Mouse (Mus musculus): Measurements from ENCODE around the gene Slc35d2. TPM values are rescaled to one million over a fixed set of nuclear protein-coding genes. Genes with fewer than 3 reads are reported as not detected.

Gene Slc35d2
- 1.4 and 1.8 TPM in 2 replicates for polyA plus RNA-seq (2014; fragmentation: Nextera tagmentation; extraction: Ambion mirVana)

DNA sequence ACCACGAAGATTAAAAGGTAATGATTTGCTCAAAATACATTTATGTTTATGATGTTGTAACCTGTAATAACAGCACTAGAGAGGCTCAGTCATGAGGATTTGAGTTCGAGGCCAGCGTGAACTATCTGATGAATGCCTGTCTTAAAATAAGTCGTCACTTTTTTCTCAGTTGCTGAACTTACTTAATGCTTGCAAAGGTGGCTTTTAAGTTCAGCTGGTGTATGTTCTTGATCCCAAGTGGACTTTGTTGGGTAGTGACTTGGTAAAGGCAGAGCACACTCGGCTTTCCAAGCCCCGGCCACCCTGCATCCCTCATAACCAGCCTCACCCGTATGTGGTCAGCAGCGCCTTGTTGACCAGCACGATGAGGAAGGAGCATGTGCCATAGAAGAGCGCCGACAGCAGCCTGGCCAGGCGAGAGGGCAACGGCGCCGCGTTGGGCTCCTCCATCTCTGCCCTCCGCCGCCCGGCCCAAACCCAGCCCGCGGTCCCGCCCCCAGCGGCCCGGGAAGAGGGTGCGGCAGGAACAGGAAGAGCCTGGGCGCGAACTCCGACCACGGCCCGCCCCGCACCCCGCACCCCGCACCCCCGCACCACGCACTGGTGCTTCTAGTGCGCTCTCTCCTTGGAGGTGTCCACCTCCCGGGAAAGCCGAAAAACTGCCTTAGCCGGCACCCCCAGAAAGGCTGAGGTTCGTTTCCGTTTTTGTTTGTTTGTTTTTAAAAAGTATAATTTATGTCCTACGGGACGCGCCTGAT is at the start of gene Slc35d2:
TSS of gene Slc35d2 (minus strand) at position 511 of the 758 bp plus-strand sequence.
- peak; percentile 32 for DNase-seq
- ATAC-seq (ENCODE audit: low FRiP score, low TSS enrichment), result peak; percentile 68
- Histone ChIP-seq H3K4me3 (replicated peaks; ENCODE audit: low read depth, low read length) (peak within 1 kb of the TSS; percentile 43), H3K27me3 (ENCODE audit: control insufficient read depth, insufficient read depth, low read length) (no peaks in the 10 kb centered on the region; the same call in 1 of the 2 replicates), H3K9me3 (ENCODE audit: control insufficient read depth, low read length) (no peaks in the 10 kb centered on the region), H3K4me2 (ENCODE audit: low read length) (peak within 1 kb of the TSS; percentile 85), H3K27ac (replicated peaks; ENCODE audit: low read depth, low read length) (no peak within 1 kb of the TSS), H3K9ac (replicated peaks; ENCODE audit: low read length) (peak within 1 kb of the TSS; percentile 53; the same call in 1 of the 2 replicates), H3K36me3 (ENCODE audit: control insufficient read depth, insufficient read depth, low read length) (no peaks in the 10 kb centered on the region), H3K4me1 (ENCODE audit: control insufficient read depth, insufficient read depth, low read length) (peaks cover 4% of the 10 kb centered on the region)
- 11% methylated on average over 44 of the region's 44 CpGs for WGBS

DNA sequence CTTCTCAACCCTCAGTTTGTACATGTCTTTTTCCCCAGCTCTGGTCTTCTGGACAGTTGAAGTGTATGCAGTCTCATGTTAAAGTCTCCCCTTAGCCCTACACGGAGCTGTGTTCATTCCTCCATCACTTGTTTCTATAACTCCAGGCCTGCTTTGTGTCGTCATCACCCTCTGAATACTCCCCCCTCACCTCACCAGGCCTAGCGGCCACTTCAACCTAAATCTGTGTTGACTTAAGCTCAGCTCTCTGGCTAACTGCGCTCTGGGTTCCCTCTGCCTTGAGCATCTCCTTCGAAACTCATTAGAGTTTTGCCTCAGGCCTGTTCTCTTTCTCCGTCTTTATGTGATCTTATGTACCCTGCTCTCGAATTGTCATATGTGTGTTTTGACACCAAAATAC is 48.8 kb upstream of the Slc35d2 start:
- no peak for ATAC-seq (ENCODE audit: low FRiP score, low TSS enrichment)
- no peak overlapping the region for H3K9ac ChIP-seq (replicated peaks; ENCODE audit: low read length)
- no peaks in the 10 kb centered on the region for H3K27me3 ChIP-seq (ENCODE audit: control insufficient read depth, insufficient read depth, low read length)
- H3K4me2 ChIP-seq (ENCODE audit: low read length), result no peak overlapping the region
- DNase-seq, result no peak
- no peaks in the 10 kb centered on the region for H3K9me3 ChIP-seq (ENCODE audit: control insufficient read depth, low read length)
- peaks cover 24% of the 10 kb centered on the region; the same call in 1 of the 2 replicates for H3K36me3 ChIP-seq (ENCODE audit: control insufficient read depth, insufficient read depth, low read length)
- H3K4me1 ChIP-seq (ENCODE audit: control insufficient read depth, insufficient read depth, low read length), result no peaks in the 10 kb centered on the region
- 77% methylated on average over 7 of the region's 7 CpGs for WGBS
- no peak overlapping the region for H3K4me3 ChIP-seq (replicated peaks; ENCODE audit: low read depth, low read length)
- H3K27ac ChIP-seq (replicated peaks; ENCODE audit: low read depth, low read length), result no peak overlapping the region

DNA sequence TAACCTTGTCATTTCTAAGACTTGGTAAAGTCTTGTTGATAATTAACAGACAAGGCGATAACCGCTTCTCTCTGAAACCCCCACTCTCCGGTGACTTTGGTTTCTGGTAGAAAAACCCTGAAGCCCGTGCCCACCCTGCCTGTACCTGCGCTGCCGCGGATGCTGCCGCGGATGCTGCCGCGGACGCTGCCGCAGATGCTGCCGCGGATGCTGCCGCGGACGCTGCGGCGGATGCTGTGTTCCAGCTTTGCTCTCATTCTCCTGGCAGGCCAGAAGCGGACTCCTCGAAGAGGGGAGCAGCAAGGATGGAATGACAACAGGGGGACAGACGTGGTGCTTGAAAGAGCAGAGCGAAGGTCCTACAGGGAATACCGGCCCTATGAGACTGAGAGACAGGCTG is 40.6 kb upstream of the Slc35d2 start:
- H3K36me3 ChIP-seq (ENCODE audit: control insufficient read depth, insufficient read depth, low read length), result peaks cover 31% of the 10 kb centered on the region
- H3K9me3 ChIP-seq (ENCODE audit: control insufficient read depth, low read length), result peaks cover 51% of the 10 kb centered on the region
- no peak overlapping the region for H3K27ac ChIP-seq (replicated peaks; ENCODE audit: low read depth, low read length)
- H3K4me1 ChIP-seq (ENCODE audit: control insufficient read depth, insufficient read depth, low read length), result no peaks in the 10 kb centered on the region
- no peak for ATAC-seq (ENCODE audit: low FRiP score, low TSS enrichment)
- H3K4me2 ChIP-seq (ENCODE audit: low read length), result no peak overlapping the region
- no peak overlapping the region for H3K9ac ChIP-seq (replicated peaks; ENCODE audit: low read length)
- WGBS, result 97% methylated on average over 25 of the region's 25 CpGs
- no peak overlapping the region for H3K4me3 ChIP-seq (replicated peaks; ENCODE audit: low read depth, low read length)
- H3K27me3 ChIP-seq (ENCODE audit: control insufficient read depth, insufficient read depth, low read length), result no peaks in the 10 kb centered on the region
- DNase-seq, result peak; percentile 27

DNA sequence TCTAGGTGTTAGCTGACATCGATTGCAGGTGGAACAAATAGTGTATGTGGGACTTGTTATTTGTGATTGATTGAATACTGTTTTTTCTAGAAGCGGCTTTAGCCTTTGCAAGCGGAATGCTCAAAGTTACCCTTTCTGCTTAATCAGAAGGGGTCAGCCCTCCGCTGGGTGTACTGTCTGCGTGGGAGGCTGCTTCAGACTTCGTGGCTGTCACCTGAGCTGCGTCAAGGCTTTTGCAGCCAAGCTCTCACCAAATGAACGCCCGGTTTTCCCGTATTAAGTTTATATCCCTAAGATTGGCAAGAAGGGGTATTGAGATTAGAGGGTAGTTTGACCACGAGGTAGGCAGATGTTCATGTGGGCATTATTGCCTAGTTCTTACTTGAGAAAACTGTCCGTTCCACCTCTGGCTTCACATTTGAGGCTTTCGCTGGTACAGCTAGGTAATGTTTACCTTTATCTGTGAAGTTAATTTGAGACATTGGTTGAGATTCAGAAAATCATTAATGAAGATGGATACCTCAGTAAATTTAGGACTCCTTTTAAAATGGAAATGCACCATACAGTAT is 34.1 kb upstream of the Slc35d2 start:
- peak; percentile 30 for DNase-seq
- no peak for ATAC-seq (ENCODE audit: low FRiP score, low TSS enrichment)
- 28% methylated on average over 13 of the region's 13 CpGs for WGBS

DNA sequence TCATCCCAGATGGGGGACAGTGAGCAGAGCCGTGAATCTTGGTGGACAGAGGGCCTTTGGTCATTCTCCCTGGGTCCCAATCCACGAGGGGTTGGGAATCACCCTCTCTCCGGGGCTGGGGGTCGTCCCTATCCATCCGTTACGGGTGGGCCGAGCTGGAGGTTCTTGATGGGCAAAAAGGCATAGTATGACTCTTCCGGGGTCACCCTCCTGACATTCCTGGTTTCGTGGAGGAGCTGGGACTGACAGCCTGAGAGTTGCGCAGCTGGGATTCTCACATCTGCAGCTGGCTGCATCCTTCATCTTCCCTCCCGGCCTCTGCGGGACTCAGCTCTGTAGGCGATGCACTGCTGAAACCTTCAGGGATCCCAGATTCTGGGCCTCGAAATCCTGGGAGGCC is 33.5 kb upstream of the Slc35d2 start:
- H3K4me3 ChIP-seq (replicated peaks; ENCODE audit: low read depth, low read length), result peak overlapping the region; percentile 79
- peaks cover 8% of the 10 kb centered on the region for H3K9me3 ChIP-seq (ENCODE audit: control insufficient read depth, low read length)
- H3K36me3 ChIP-seq (ENCODE audit: control insufficient read depth, insufficient read depth, low read length), result no peaks in the 10 kb centered on the region
- peak overlapping the region; percentile 87; the same call in 1 of the 2 replicates for H3K27ac ChIP-seq (replicated peaks; ENCODE audit: low read depth, low read length)
- WGBS, result under 1% methylated on average over 14 of the region's 14 CpGs
- H3K4me1 ChIP-seq (ENCODE audit: control insufficient read depth, insufficient read depth, low read length), result peaks cover 10% of the 10 kb centered on the region
- peak overlapping the region; percentile 82 for H3K9ac ChIP-seq (replicated peaks; ENCODE audit: low read length)
- H3K4me2 ChIP-seq (ENCODE audit: low read length), result peak overlapping the region; percentile 92
- ATAC-seq (ENCODE audit: low FRiP score, low TSS enrichment) (peak; percentile 21; the same call in 1 of the 2 replicates), DNase-seq (peak; percentile 56)
- 0 out of 2 replicates have a peak, but pooled peaks cover 5% of the 10 kb centered on the region for H3K27me3 ChIP-seq (ENCODE audit: control insufficient read depth, insufficient read depth, low read length)

More for the DNA sequence above, 34.1 kb upstream of the Slc35d2 start:
- Histone ChIP-seq H3K27ac (replicated peaks; ENCODE audit: low read depth, low read length) (no peak overlapping the region), H3K4me2 (ENCODE audit: low read length) (peak overlapping the region; percentile 92), H3K4me1 (ENCODE audit: control insufficient read depth, insufficient read depth, low read length) (peaks cover 10% of the 10 kb centered on the region), H3K9me3 (ENCODE audit: control insufficient read depth, low read length) (peaks cover 9% of the 10 kb centered on the region), H3K9ac (replicated peaks; ENCODE audit: low read length) (peak overlapping the region; percentile 82), H3K27me3 (ENCODE audit: control insufficient read depth, insufficient read depth, low read length) (0 out of 2 replicates have a peak, but pooled peaks cover 5% of the 10 kb centered on the region), H3K4me3 (replicated peaks; ENCODE audit: low read depth, low read length) (peak overlapping the region; percentile 79), H3K36me3 (ENCODE audit: control insufficient read depth, insufficient read depth, low read length) (no peaks in the 10 kb centered on the region)

DNA sequence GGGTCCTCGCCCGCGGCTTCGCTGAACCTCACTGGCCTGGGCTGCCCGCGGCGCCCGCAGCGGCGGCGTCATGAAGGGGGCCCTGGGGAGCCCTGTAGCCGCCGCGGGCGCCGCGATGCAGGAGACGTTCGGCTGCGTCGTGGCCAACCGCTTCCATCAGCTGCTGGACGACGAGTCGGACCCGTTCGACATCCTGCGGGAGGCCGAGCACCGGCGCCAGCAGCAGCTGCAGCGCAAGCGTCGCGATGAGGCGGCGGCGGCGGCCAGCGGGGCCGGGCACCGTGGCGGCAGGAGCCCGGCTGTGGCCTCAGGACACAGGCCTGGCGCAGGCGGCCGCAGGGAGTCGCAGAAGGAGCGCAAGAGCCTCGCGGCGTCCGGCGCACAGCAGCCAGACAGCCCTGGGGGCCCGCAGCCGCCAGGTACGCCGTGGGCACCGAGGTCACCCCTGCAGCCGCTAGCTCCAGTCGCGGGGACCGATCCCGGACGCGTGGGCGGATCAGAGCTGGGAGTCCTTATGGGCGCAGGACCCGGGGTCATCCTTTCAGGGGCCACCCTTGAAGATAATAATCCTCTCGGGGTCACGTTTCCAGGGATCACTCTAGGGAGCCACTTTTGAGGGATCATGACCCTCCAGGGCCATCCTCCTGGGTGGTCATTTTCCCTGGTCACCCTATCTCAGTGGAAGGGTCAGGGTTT is 32.9 kb upstream of the Slc35d2 start:
- WGBS, result under 1% methylated on average over 67 of the region's 71 CpGs
- no peak; the same call in 1 of the 2 replicates for ATAC-seq (ENCODE audit: low FRiP score, low TSS enrichment)

DNA sequence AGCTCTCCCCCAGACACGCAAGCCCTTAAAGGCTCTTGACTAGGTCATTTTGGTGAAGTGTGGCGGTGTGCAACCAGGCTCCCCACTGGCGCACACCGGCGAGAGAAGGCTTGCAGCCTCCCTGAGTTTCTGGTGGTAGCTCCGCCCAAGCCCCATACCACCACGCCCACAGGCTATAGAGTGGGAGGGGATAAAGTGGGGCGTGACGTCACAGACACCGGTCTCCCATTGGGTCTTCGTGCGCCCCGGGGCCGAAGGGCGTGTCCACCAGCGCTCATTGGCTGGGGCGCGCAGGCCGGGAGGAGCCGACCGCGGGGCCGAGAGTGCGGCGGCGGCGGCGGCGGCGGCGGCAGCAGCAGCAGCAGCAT is 32.4 kb upstream of the Slc35d2 start, which contains the start of gene Habp4:
TSS of gene Habp4 (plus strand) at position 277 of the 368 bp plus-strand sequence.
- Histone ChIP-seq H3K4me3 (replicated peaks; ENCODE audit: low read depth, low read length) (peak within 1 kb of the TSS; percentile 79), H3K4me2 (ENCODE audit: low read length) (peak within 1 kb of the TSS; percentile 92), H3K27ac (replicated peaks; ENCODE audit: low read depth, low read length) (peak within 1 kb of the TSS; percentile 87), H3K9ac (replicated peaks; ENCODE audit: low read length) (peak within 1 kb of the TSS; percentile 82), H3K9me3 (ENCODE audit: control insufficient read depth, low read length) (peaks cover under 1% of the 10 kb centered on the region; the same call in 1 of the 2 replicates), H3K36me3 (ENCODE audit: control insufficient read depth, insufficient read depth, low read length) (no peaks in the 10 kb centered on the region), H3K4me1 (ENCODE audit: control insufficient read depth, insufficient read depth, low read length) (peaks cover 10% of the 10 kb centered on the region), H3K27me3 (ENCODE audit: control insufficient read depth, insufficient read depth, low read length) (0 out of 2 replicates have a peak, but pooled peaks cover 5% of the 10 kb centered on the region)
- DNase-seq (peak; percentile 99), ATAC-seq (ENCODE audit: low FRiP score, low TSS enrichment) (peak; percentile 99)
- 0% methylated on average over 31 of the region's 31 CpGs for WGBS

More for the DNA sequence above, 32.9 kb upstream of the Slc35d2 start:
- Histone ChIP-seq H3K9ac (replicated peaks; ENCODE audit: low read length) (peak overlapping the region; percentile 82), H3K36me3 (ENCODE audit: control insufficient read depth, insufficient read depth, low read length) (no peaks in the 10 kb centered on the region), H3K27ac (replicated peaks; ENCODE audit: low read depth, low read length) (peak overlapping the region; percentile 87), H3K4me2 (ENCODE audit: low read length) (peak overlapping the region; percentile 92), H3K4me1 (ENCODE audit: control insufficient read depth, insufficient read depth, low read length) (peaks cover 10% of the 10 kb centered on the region), H3K4me3 (replicated peaks; ENCODE audit: low read depth, low read length) (peak overlapping the region; percentile 79), H3K27me3 (ENCODE audit: control insufficient read depth, insufficient read depth, low read length) (0 out of 2 replicates have a peak, but pooled peaks cover 5% of the 10 kb centered on the region), H3K9me3 (ENCODE audit: control insufficient read depth, low read length) (peaks cover 5% of the 10 kb centered on the region; the same call in 1 of the 2 replicates)
- DNase-seq, result no peak

DNA sequence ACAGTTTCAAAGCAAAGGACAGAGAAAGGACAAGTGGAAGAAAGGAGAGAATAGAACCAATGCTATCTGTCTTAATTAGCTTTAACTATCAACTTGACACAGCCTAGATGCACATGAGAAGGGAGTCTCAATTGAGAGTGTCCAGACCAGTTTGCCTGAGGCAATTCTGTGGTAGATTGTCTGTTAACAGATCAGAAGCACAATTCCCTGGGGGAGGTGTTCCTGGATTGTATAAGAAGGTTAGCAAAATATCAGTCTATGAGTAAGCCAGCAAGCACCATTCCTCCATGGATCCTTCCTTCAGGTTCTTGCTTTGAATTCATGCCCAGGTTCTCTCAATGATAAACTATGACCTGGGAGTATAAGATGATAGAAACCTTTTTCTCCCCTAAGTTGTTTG is 27.8 kb upstream of the Slc35d2 start:
- no peaks in the 10 kb centered on the region for H3K4me1 ChIP-seq (ENCODE audit: control insufficient read depth, insufficient read depth, low read length)
- no peaks in the 10 kb centered on the region for H3K36me3 ChIP-seq (ENCODE audit: control insufficient read depth, insufficient read depth, low read length)
- peak; percentile 21 for DNase-seq
- H3K9ac ChIP-seq (replicated peaks; ENCODE audit: low read length), result no peak overlapping the region
- no peak overlapping the region for H3K4me2 ChIP-seq (ENCODE audit: low read length)
- H3K4me3 ChIP-seq (replicated peaks; ENCODE audit: low read depth, low read length), result no peak overlapping the region
- 0 out of 2 replicates have a peak, but pooled peaks cover 5% of the 10 kb centered on the region for H3K27me3 ChIP-seq (ENCODE audit: control insufficient read depth, insufficient read depth, low read length)
- no peak overlapping the region for H3K27ac ChIP-seq (replicated peaks; ENCODE audit: low read depth, low read length)
- no peak for ATAC-seq (ENCODE audit: low FRiP score, low TSS enrichment)
- H3K9me3 ChIP-seq (ENCODE audit: control insufficient read depth, low read length), result no peaks in the 10 kb centered on the region

Measured in midbrain, embryonic 14.5 days (tissue).